Mouse (Mus musculus): ENCODE measurements around the gene Efna4.

Gene Efna4

DNA sequence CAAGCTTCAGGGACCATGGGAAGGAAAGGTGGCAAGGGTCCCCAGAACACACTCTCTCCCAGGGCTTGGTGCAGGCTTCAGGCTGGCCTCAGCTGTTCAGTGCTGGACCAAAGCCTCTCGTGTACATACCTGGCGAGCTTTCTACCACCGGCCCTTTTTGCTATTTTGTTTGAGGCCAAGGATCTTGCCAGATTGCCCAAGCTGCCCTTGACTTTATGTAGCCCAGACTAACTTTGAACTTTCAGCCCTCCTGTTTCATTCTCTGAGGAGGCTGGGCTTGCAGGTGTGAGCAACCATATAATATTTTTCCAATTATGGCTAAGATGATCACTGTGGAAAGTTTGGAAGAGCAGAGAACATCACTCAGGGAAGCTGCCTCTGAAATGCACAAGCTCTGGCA is 53.6 kb downstream of the Efna4 start:
- CTCF ChIA-PET: interaction anchor here (0.6 to 1.1 kb wide), 2 partner anchors 15 to 21 kb away, joined by 3 read pairs; no protein-coding TSS in a partner anchor

All from spleen, embryonic (tissue).